Mouse (Mus musculus) adipocyte (in vitro differentiated cells): Measurements from ENCODE around the gene Rapgef5.

ENCODE experiments used
- DNase-seq: peaks from one replicate; pipeline ENCODE4 v3.0.0-alpha.2; 2016; ENCODE audit warnings: low spot score

The Rapgef5 gene

GRCm38 (mm10) chr12:117674511-117674910 lies 158.2 kb downstream of the Rapgef5 start:
- no peak for DNase-seq

GRCm38 (mm10) chr12:117676265-117676664 lies 160.0 kb downstream of the Rapgef5 start:
- no peak for DNase-seq

GRCm38 (mm10) chr12:117678916-117679315 lies 162.6 kb downstream of the Rapgef5 start:
- no peak for DNase-seq

DNA sequence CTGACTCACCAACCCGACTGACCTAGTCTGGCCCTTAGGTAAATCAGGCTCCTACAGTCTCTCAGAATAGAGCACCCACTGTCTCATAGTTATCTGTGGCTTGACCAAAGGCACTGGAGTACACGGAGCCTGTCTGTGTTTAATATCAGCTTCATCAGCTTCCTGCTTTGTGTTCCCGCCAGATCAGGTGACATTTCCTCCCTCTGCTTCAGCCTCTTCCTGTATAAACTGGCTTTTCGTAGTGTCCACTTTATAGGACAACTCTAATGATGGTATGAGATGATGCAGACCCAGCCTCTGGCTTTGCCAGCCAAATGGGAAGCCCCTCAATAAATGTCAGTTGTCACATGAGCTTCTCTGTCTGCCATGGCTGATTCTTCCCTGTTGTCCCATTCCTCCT lies 163.5 kb downstream of the Rapgef5 start:
- DNase-seq, result no peak

GRCm38 (mm10) chr12:117681273-117681672 lies 165.0 kb downstream of the Rapgef5 start:
- DNase-seq, result no peak

DNA sequence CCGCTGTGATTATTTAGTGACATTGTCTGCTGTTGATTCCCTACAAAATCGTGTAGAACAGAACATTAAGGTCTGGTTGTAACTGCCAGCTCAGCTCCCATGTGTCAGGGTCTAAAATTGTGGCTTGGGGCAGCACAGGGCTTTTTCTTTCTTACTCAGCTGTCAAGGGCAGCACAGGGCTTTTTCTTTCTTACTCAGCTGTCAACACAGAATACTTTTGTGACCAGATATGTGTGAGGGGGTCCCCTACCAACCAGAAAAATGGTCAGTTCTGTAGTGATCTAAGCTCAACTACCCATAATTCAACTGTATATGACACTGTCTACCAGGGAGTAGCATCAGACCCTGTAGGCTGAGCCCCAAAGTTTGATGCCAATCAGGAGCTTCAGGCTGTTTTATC lies 167.1 kb downstream of the Rapgef5 start:
- no peak for DNase-seq

DNA sequence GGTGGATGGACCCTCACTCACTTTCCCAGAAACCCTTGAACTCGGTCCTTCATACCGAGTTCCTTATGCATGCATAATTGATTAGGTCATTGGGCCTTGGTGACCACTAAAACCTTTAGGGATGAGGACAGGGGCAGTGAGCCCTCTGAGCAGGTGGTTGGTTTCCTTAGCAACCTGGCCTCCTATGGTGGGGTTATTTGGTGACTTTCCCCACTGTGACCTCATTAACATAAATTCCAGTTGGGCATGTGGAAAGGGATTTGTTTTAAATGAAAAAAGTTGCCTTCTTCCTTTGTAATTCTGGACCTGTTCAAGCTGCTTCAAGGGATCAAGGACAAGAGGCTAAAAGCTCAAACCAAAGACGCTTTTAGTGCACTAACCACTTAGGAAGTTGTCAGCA lies 167.7 kb downstream of the Rapgef5 start:
- DNase-seq, result no peak

DNA sequence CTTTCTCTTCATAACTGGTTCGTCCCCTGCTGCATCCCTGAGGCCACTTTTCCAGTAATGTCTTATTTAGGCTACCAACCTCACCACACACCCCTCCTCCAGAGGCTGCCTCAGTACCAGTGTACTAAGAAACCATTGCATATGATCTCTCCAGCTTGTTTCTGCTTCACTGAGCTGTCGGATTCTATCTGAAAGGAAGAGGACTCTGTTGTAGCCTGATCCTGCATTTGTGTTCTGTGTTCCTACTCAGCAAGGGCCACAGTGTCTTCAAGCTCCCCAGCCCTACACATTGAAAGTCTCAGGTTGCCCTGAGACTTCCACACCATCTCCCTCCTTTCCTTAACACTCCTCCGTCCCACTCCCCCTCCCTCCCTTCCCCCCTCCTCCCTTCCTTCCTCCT lies 168.5 kb downstream of the Rapgef5 start:
- DNase-seq, result no peak

DNA sequence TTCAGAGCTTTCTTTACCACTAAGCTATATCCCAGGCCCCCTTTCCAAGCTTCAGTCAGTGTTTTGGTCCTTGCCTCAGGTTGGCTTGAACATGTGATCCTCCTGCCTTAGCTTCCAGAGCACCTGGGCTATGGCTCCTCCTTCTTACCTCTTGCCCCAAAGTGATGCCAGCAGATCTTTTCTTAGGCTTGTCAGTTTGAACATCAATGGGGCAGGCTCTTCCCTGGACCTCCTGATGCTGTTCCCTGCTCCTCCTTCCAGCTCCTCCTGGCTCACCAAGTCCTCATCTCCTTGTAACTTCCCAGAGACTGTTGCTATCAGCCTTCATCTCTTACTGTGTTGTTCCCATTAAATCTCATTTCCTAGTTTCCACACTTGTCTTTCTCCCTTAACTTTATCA lies 169.1 kb downstream of the Rapgef5 start:
- DNase-seq, result no peak

- no peak for DNase-seq
These were observed 170.5 kb downstream of the Rapgef5 start for GRCm38 (mm10) chr12:117686732-117687131.

DNA sequence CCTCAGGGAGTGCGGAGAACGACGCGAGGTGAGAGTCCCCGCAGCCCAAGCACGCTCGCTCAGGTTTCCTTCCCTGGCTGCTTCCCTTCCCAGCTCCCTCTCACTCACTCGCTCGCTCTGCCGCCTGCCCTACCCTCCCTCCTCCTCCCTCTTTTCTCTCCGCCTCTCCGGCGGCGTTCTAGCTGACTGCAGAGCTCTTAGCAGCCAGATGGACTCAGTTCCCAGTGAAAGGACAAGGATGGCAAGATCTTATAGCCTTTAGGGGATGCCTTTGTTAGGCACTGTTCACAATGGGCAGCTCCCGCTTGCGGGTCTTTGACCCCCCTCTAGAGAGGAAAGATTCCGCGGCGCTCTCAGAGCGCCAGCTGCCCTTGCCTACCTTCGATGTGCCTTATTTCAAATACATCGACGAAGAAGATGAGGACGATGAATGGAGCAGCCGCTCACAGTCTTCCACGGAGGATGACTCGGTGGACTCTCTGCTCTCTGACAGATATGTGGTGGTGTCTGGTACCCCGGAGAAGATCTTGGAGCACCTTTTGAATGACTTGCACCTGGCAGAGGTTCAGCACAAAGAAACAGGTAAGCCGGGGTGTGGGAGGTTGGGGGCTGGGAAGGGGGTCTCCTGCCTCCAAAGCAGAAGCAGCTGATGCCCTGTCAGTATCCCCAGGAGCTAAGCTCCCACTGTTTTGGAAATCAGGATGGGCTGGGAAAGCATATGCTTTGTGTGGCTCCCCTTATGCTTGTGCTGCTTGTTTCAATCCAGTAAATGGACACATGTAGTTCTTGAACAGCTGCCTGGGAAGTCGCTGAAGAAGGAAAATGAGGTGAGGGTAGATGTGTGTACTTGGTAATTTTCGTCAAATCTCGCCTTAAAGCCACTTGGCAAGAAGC lies 172.6 kb downstream of the Rapgef5 start:
- no peak for DNase-seq

- no peak for DNase-seq
These were observed 175.1 kb downstream of the Rapgef5 start for GRCm38 (mm10) chr12:117691336-117691735.

- DNase-seq, result no peak
These were observed 176.5 kb downstream of the Rapgef5 start for GRCm38 (mm10) chr12:117692775-117693174.

DNA sequence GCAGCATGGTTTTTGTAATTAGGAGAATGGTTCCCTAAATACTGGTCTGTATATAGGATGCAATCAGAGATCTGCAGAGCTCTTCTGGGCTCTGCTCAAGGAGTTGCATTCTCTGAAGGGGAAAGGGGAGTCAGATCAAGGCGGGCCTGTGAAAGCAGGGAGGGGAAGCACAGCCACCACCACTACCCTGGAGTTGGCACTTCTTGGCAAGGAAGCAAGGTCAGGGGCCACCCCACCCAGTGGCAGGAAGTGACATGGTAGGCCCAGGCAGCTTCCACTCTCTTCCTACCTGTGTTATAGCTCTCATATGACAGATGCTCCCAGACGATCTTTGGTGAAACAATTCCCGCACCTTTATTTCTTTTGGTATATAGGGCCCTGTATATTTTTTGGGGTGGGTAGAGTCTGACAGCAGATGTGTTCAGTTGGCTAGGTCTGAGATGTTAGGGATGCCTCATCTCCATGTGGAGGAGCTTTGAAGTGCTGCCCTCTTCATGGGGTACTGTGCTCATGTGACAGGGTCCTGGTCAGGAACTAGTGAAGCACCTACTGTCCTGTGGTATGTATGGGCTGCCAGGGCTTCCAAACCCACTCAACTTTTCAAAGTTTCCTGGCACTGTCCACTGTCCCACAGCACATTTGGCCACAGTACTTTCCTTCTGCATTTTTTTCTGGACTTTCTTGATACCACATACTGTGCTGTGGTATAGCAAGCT lies 183.8 kb downstream of the Rapgef5 start:
- no peak for DNase-seq

- DNase-seq, result no peak
These were observed 184.6 kb downstream of the Rapgef5 start for GRCm38 (mm10) chr12:117700927-117701326.

DNA sequence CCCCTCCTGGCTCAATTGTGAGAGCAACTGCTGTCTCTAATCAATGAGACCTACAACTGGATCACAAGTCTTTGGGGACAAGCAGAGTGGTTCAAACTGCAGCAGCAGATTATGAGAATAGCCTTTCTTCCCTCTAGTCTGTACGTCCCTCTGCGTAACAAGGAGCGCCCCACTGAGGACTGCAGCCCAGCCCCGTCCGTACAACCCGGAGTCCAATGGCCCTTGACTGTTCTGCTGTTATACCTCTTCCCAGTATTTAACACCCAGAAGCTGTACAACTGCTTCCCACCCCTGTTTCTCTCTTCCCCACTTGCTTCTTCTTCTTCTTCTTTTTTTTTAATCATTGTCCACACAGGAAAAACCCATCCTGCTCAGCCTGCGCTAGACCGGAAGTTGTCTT lies 186.0 kb downstream of the Rapgef5 start:
- DNase-seq, result no peak

GRCm38 (mm10) chr12:117702928-117703327 lies 186.6 kb downstream of the Rapgef5 start:
- no peak for DNase-seq

DNA sequence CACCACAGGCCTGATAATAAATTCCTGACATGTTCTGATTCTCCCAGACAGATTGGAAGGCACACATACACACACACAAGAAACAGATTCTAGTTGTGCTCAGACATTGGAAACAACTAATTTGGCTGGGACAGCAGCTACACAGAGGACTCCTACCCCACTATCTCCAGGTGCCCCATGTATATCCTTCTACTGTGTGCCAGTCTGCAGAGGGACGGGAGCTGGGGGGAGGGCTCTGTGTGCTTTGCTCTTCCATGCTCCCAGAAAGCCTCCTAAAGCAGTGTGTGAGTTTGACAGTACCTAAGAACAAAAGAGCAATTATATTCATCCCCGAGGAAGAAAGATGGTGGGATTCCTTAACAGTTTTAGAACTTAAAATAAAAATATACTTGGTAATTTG lies 187.1 kb downstream of the Rapgef5 start:
- no peak for DNase-seq

DNA sequence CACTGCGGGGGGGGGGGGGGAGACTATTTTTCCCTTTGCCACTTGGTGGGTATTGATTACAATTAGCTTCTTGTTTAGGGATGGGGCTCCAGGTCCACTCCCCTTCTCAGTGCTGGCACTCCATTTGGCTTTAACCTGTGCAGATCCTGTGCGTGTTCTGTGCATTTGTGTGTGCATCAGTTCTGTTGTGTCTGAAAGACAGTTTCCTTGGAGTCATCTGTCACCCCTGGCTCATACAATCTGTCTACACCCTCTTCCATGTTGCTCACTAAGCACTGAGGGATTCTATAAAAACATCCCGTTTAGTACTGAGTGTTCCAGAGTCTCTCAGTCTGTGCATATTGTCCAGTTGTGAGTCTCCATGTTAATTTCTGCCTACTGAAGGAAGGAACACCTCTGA lies 189.0 kb downstream of the Rapgef5 start:
- DNase-seq, result no peak

DNA sequence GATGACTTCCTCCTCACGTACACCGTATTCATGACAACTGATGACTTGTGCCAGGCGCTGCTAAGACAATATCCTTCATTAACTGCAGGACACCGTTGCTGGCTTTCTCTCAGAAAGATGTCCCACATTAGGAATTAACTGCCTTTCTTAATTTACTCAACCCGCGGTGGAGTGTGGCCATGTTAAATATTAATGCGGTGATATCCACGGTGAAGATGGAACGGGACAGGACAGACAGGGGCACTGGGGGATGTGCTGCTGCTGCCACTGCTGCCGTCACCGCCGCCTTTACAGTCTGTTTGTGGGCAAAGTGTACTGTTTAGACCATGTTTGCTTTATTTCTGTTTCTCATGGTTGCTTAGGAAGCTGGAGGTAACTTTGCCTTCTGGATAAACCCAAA lies 193.0 kb downstream of the Rapgef5 start:
- no peak for DNase-seq

DNA sequence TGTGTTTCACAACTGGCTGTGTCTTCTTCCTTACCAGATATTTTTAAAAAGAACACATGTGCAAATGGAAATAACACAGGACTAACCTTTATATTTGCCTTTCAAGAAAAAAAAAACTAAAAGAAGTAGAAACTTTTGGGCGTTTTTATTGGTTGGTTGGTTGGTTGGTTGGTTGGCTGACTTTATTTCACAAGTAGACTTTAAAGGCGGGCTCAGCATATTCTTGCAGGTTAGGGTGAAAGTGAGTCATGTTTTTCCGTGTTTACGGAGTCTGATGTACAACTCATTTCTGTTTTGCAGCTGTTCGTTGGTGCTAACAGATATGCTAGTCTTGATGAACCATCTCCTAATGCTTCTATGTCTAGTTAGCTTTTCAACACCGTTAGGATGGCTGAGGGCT lies 196.2 kb downstream of the Rapgef5 start:
- no peak for DNase-seq

GRCm38 (mm10) chr12:117713616-117714015 lies 197.3 kb downstream of the Rapgef5 start:
- DNase-seq, result no peak
